Mouse (Mus musculus) kidney, postnatal 25 days (tissue): ENCODE results near the gene Ugt1a6a.

Experiments
- DNase-seq, 2 experiments: peaks; one replicate each; pipeline ENCODE4 v3.0.0; 2021; ENCODE audit warnings: mixed read lengths in 2 of 2

Ugt1a6a gene

DNA sequence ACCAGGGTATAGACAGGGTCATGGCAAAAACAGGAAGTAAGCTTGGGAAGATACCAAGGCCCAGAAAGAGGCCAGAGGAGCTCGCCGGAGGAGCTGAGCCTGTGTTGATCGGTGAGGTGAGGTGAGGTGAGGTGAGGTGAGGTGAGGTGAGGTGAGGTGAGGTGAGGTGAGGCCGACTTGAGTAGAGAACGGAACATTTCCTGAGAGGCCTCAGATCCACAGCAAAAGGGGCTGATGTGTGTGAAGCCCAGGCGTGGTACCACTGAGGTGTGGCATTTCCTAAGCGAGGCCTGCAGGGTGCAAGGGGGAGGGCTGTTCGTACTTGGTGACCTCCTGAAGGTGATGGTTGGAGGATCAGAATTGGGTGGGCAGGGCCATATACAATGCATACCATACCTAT lies 118.5 kb downstream of the Ugt1a6a start:
- DNase-seq = no peak

GRCm38 (mm10) chr1:88253540-88253939 lies 118.9 kb downstream of the Ugt1a6a start:
- no peak for DNase-seq

GRCm38 (mm10) chr1:88254793-88255465 lies 120.3 kb downstream of the Ugt1a6a start:
- no peak for DNase-seq

DNA sequence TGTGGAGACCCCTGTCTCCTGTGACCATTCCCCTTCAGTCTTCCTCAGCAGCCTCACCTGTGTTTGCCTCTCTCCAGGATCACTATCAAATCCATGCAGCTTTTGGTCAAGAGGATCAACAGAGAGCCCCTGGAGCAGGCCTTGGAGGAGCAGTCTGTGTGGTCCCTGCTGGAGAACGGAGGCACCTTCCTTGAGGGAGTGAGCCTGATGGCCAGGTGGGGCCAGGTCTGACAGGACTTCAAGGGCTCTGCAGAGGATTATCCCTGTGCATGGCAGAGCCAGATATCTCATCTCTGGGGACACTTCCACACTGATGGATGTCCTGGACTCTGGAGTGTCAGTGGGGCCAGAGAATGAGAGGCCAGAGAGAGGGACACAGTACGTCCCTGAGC lies 120.9 kb downstream of the Ugt1a6a start:
- DNase-seq = no peak

GRCm38 (mm10) chr1:88255989-88256754 lies 121.6 kb downstream of the Ugt1a6a start:
- no peak for DNase-seq

- DNase-seq = no peak
Observed at GRCm38 (mm10) chr1:88256886-88257663, 122.5 kb downstream of the Ugt1a6a start.

DNA sequence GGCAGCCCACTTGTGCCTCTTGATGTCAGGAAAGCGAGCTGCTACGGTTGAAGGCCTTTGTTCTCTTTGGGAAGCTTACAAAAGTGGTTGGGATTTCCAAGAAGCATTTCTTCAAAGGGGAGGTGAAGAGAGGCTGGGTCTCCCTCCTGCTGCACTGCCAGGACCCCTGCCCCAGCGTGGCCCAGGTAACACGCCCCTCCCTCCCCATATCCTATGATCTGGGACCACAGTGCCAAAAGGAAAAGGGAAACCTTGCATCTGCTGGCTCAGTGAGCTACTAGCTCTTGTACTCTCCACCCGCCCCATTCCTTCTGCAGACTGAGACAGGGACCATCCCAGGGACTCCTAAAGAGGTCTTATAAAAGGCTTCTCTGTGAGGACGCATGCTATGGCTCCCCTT lies 123.1 kb downstream of the Ugt1a6a start:
- DNase-seq = no peak

GRCm38 (mm10) chr1:88258361-88258760 lies 123.8 kb downstream of the Ugt1a6a start:
- peak in 1 of 2 experiments; percentile 50 for DNase-seq

- DNase-seq = peak in 1 of 2 experiments; percentile 78
Observed at GRCm38 (mm10) chr1:88258881-88259642, 124.5 kb downstream of the Ugt1a6a start.

- peak in 1 of 2 experiments; percentile 65 for DNase-seq
Observed at GRCm38 (mm10) chr1:88259643-88260024, 125.0 kb downstream of the Ugt1a6a start.

DNA sequence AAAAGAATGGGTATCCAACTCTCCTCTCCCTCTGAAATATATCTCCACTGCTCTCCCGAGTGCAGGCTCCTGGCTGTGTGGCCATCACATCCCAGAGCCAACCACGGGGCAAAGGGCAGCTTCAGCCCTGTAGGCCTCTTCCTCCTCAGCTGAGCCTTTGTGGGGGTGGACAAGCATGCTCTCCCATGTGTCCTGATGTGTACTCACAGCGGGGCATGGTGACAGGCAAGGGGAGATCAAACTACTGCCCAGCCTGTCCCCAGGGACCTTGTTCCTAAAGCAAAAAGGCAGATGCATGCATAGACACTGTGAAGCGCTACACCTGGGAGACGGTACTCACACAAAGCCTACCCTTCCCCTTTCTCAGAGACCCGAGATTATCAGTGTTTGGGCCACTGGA lies 125.5 kb downstream of the Ugt1a6a start:
- peak; percentile 77 to 90 for DNase-seq

- peak in 1 of 2 experiments; percentile 50 for DNase-seq
Observed at GRCm38 (mm10) chr1:88260604-88261377, 126.2 kb downstream of the Ugt1a6a start.

- peak in 1 of 2 experiments; percentile 63 for DNase-seq
Observed at GRCm38 (mm10) chr1:88261706-88262105, 127.1 kb downstream of the Ugt1a6a start.

DNA sequence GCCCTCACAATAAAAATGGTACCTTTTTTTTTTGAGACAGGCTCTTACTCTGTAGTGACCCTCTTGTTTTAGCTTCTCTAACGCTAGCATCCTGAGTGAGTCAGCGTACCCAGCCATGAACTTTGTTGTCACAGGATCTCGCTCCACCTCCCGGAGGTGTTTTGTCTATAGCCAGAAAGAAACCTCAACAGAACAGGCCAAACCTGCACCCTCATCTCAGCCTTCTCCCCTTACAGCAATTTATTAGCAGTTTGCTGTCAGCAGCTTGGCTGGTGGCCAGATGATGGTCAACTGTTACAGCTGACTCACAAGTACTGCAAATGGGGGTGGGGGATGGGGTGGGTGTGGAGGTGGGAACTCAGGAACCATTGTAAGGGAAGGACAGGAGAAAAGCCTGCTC lies 127.6 kb downstream of the Ugt1a6a start:
- DNase-seq = peak; percentile 80 to 87

DNA sequence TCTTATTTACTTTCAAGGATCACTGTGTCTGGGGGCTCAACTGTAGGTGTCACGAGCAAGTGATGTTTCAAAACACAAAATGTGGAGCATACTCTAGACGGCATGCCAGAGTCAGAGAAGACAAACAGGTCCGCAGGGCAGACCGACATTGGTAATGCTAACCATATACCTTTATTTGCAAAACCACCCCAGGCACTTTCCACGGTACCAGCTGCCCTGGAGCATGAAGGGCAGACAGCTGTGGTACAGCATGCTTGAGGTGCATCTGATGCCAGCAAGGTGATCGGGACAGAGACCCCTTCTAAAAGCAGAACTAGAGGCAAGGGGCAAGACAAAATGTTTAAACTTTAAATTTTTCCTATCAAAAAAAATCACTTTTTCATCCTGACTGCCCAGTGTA lies 128.4 kb downstream of the Ugt1a6a start:
- DNase-seq = peak in 1 of 2 experiments; percentile 69

GRCm38 (mm10) chr1:88263778-88264177 lies 129.2 kb downstream of the Ugt1a6a start:
- DNase-seq = no peak

DNA sequence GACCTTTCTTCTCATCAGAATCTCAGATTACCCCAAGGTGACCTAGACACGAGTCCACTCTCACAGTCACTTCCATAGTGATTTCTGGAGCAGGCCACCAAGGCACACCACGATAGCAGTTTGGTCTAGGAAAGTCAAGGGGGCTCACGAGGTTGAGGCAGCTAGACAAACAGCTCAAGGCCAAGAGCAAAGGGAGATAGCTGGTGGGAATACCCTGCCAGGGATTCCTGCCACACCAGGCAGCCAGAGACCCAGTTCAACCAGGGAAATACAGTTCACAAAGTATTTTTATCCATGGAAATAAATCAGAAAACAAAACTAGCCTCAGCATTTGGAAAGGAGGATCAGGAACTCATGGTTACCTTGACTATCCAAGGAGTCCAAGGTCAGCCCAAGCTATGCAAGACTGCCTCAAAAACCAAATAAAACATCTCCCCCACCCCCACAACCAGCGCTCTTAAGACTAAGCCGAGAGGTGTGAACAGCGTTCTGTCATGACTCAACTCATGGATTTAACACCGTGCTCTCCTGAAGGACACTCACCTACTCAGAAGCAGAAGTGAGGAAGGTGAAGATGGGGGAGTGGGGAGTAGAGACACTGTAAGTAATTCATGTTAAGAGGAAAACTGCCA lies 129.7 kb downstream of the Ugt1a6a start:
- DNase-seq = no peak

GRCm38 (mm10) chr1:88264869-88265240 lies 130.2 kb downstream of the Ugt1a6a start:
- DNase-seq = no peak

- no peak for DNase-seq
Observed at GRCm38 (mm10) chr1:88266123-88266522, 131.5 kb downstream of the Ugt1a6a start.

- no peak for DNase-seq
Observed at GRCm38 (mm10) chr1:88267489-88267888, 132.9 kb downstream of the Ugt1a6a start.

DNA sequence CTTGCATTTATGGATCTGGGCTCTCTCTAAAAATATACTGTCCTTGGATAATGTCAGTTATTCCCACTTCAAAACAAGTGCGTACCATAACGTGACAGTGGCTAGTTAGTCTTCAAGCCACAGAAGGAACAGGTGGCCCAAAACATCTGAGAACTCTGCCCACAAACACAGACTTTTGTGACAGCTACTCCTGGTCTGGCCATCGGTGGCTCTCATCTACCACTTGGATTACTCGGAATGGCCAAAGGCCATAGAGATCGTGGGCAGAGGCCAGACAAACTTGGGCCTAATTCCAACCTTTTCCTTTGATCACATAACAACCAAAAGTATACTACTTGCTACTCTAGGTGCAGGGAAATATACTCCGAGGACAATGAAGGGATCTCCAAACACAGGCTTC lies 133.5 kb downstream of the Ugt1a6a start:
- no peak for DNase-seq
